Mouse (Mus musculus) heart, embryonic 11.5 days (tissue): ENCODE results near the gene Ptpn18. TPM values are rescaled to one million over a fixed set of nuclear protein-coding genes. Genes with fewer than 3 reads are reported as not detected.
"Not testable (repeated sequence)": the region's sequence is repeated elsewhere in the genome, so short reads cannot be mapped to it uniquely, and the experiment has no call there.

Experiments used
- ATAC-seq: fragments of 200-750 bp; cut with Nextera tagmentation; replicated peaks from 2 replicates; pipeline ENCODE4 v1.8.0; 2017; ENCODE audit warnings: moderate library complexity; ENCODE audit not compliant: insufficient number of reproducible peaks, low FRiP score, low TSS enrichment
- H3K27ac ChIP-seq: fragments of 300-500 bp; sonication (generic); 2 replicates; pipeline ENCODE4 v1.5.1; 2014; ENCODE audit warnings: mild to moderate bottlenecking, low read depth, low read length
- H3K27me3 ChIP-seq: fragments of 300-500 bp; sonication (generic); 2 replicates; pipeline ENCODE4 v1.6.1; 2014; ENCODE audit warnings: mild to moderate bottlenecking, low read length, mixed read lengths; ENCODE audit not compliant: control insufficient read depth, insufficient read depth
- H3K36me3 ChIP-seq: fragments of 300-500 bp; sonication (generic); 2 replicates; pipeline ENCODE4 v1.6.1; 2014; ENCODE audit warnings: mild to moderate bottlenecking, low read length, moderate library complexity, mixed read lengths; ENCODE audit not compliant: control insufficient read depth, insufficient read depth
- H3K4me1 ChIP-seq: fragments of 300-500 bp; sonication (generic); 2 replicates; pipeline ENCODE4 v1.6.1; 2014; ENCODE audit warnings: low read length; ENCODE audit not compliant: control insufficient read depth, insufficient read depth
- H3K4me2 ChIP-seq: fragments of 300-500 bp; sonication (generic); 2 replicates; pipeline ENCODE4 v1.6.1; 2014; ENCODE audit warnings: mild to moderate bottlenecking, moderate library complexity
- H3K4me3 ChIP-seq: fragments of 300-500 bp; sonication (generic); 2 replicates; pipeline ENCODE4 v1.5.1; 2014; ENCODE audit warnings: low read depth, low read length
- H3K9ac ChIP-seq: fragments of 300-500 bp; sonication (generic); 2 replicates; pipeline ENCODE4 v1.6.1; 2014; ENCODE audit warnings: mild to moderate bottlenecking, low read depth, low read length, moderate library complexity
- H3K9me3 ChIP-seq: fragments of 300-500 bp; sonication (generic); replicated peaks from 2 replicates; pipeline ENCODE4 v1.6.1; 2016; ENCODE audit warnings: low read length; ENCODE audit not compliant: control insufficient read depth
- WGBS: fragments of 180-500 bp; shearing (Covaris S2); extraction: QIAGEN DNeasy Blood & Tissue Kit; methylation state at CpG from one replicate; pipeline ENCODE4 v1.1.7; 2014; ENCODE audit not compliant: insufficient replicate concordance; 5-methylcytosine and 5-hydroxymethylcytosine counted together
- microRNA-seq: library from miRNA; unstranded; fragments of <30 nt; microRNA quantifications from one replicate; pipeline ENCODE4, GENCODE M21; 2016; ENCODE audit warnings: borderline number of aligned reads
- polyA plus RNA-seq: library from polyadenylated mRNA; unstranded; fragments of >200 nt; fragmentation: Nextera tagmentation; extraction: Ambion mirVana; gene quantifications from 2 replicates; pipeline ENCODE4 v1.2.1, GENCODE M21; 2014

Gene Ptpn18
- polyA plus RNA-seq, 1 experiment from 2014 or later, result 10.4 TPM

- Histone ChIP-seq H3K4me2 (no peak overlapping the region; the same call in 1 of the 2 replicates), H3K4me1 (no peaks in the 10 kb centered on the region), H3K9me3 (no peaks in the 10 kb centered on the region), H3K27me3 (no peaks in the 10 kb centered on the region), H3K36me3 (no peaks in the 10 kb centered on the region), H3K9ac (no peak overlapping the region), H3K27ac (no peak overlapping the region), H3K4me3 (no peak overlapping the region)
- ATAC-seq, result no peak
- 24% methylated on average over 5 of the region's 5 CpGs for WGBS
These were observed 57.0 kb downstream of the Ptpn18 start for GRCm38 (mm10) chr1:34516595-34516994.

- not testable (repeated sequence) for H3K27ac ChIP-seq, H3K27me3 ChIP-seq, ATAC-seq, H3K9me3 ChIP-seq, H3K9ac ChIP-seq, H3K4me2 ChIP-seq, H3K4me3 ChIP-seq, H3K36me3 ChIP-seq, H3K4me1 ChIP-seq
- WGBS, result 27% methylated on average over 6 of the region's 6 CpGs
These were observed 57.7 kb downstream of the Ptpn18 start for GRCm38 (mm10) chr1:34517297-34517696.

DNA sequence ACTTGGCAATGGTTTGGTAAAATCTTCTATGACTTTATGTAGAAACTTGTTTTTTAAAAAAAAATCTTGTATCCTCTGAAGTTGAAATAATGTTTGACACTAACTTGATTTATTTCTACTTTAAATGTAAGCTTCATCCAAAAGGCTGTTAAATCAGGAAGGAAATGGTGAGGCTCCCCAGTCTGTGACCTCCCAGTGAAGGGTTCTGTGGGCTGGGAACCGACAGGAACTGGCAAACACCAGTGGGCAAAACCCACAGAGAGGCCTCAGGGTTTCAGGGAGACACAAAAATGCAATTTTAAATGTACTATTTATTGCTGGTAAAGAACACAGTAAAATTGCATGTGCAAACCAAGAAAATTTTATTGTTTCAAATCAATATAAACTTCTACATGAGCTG lies 58.2 kb downstream of the Ptpn18 start:
- H3K9ac ChIP-seq, H3K27me3 ChIP-seq, H3K27ac ChIP-seq, ATAC-seq, H3K4me2 ChIP-seq, H3K4me3 ChIP-seq, H3K9me3 ChIP-seq, H3K36me3 ChIP-seq, H3K4me1 ChIP-seq: not testable (repeated sequence)
- 40% methylated on average over 1 of the region's 1 CpGs for WGBS

- Histone ChIP-seq H3K36me3 (no peaks in the 10 kb centered on the region), H3K27ac (no peak overlapping the region), H3K27me3 (no peaks in the 10 kb centered on the region), H3K4me1 (peaks cover 6% of the 10 kb centered on the region), H3K9ac (no peak overlapping the region), H3K4me3 (no peak overlapping the region), H3K4me2 (no peak overlapping the region), H3K9me3 (no peaks in the 10 kb centered on the region)
- WGBS, result 64% methylated on average over 1 of the region's 1 CpGs
- ATAC-seq, result no peak
These were observed 58.7 kb downstream of the Ptpn18 start for GRCm38 (mm10) chr1:34518259-34518658.

DNA sequence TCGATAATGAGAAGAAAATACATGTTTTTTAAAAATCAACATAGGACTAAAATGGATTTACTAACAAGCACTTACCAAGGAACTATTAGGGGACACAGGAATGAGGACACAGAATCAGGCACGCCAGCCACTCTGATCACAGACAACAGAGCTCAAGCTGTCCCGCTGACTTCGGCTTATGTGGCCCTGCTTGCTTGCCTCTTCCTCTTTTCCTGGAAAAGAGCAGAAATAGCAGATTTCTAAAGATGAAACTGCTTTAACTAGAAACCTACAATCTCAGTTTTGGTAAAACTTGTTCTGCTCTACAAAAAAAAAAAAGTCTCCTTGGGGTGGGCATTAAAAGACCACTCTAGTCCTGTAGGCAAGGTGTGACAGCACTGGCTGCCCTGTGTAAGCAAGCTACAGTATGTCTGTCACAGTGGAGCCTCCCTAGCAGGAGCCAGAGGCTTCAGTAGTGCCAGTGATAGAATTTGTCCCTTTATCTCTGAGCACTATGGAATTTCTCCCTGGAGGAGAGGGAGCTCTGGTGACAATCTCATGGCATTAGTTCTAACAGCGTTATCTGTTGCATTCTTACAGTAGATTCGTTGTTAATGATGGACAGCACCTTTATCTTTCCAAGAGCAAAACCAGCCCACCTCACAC lies 62.8 kb downstream of the Ptpn18 start:
- 32% methylated on average over 6 of the region's 6 CpGs for WGBS
- Histone ChIP-seq H3K4me2 (0 out of 2 replicates have a peak overlapping the region, but pooled peaks have one; percentile 2), H3K36me3 (no peaks in the 10 kb centered on the region), H3K27ac (no peak overlapping the region), H3K27me3 (no peaks in the 10 kb centered on the region), H3K9me3 (no peaks in the 10 kb centered on the region), H3K4me1 (peaks cover 6% of the 10 kb centered on the region), H3K9ac (no peak overlapping the region), H3K4me3 (no peak overlapping the region)
- no peak for ATAC-seq

DNA sequence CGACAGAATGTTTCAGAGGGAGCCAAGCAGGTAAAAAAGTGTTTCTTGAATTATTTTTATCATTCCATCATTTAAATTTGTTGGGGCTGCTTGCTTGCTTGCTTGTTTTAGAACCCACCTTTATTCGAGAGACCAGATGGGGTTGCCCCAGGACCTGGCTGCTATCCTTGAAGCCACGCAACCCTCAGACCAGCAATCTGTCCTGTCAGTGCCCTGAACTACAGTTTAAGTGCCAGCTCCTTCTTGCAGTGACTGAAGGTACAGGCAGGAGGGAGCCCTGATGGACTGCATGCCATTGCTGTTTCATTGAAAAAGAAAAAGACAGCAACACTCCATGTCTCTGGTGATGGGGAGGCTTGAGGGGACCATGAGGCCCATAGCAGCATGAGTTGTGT lies 63.3 kb downstream of the Ptpn18 start:
- WGBS, result 26% methylated on average over 3 of the region's 3 CpGs
- H3K4me3 ChIP-seq, result no peak overlapping the region
- H3K4me2 ChIP-seq, result 0 out of 2 replicates have a peak overlapping the region, but pooled peaks have one; percentile 2
- H3K27ac ChIP-seq, result no peak overlapping the region
- H3K27me3 ChIP-seq, result no peaks in the 10 kb centered on the region
- H3K9ac ChIP-seq, result no peak overlapping the region
- H3K36me3 ChIP-seq, result no peaks in the 10 kb centered on the region
- peaks cover 6% of the 10 kb centered on the region for H3K4me1 ChIP-seq
- no peaks in the 10 kb centered on the region for H3K9me3 ChIP-seq
- ATAC-seq, result no peak

DNA sequence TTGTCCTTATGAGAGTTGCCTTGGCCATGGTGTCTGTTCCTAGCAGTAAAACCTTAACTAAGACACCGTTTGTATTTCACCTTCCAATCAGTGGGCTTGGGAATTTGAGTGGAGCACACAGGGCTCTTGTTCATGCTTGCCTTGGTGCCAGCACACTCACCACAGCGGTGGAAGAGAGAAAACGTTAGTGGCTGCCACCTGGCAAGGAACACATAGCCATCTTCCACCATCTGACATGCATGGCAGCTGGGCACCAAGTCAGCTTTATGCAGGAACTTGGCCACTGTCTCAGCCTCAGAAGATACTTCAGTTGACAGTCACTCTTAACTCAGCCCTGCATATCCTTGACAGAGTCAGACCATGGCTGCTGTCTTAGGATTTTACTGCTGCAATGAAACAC lies 64.1 kb downstream of the Ptpn18 start:
- no peak for ATAC-seq
- WGBS, result 83% methylated on average over 3 of the region's 3 CpGs
- no peaks in the 10 kb centered on the region for H3K9me3 ChIP-seq

More for the DNA sequence above, 64.1 kb downstream of the Ptpn18 start:
- no peaks in the 10 kb centered on the region for H3K36me3 ChIP-seq
- H3K4me2 ChIP-seq, result no peak overlapping the region
- no peak overlapping the region for H3K9ac ChIP-seq
- H3K27me3 ChIP-seq, result no peaks in the 10 kb centered on the region
- H3K27ac ChIP-seq, result no peak overlapping the region
- H3K4me3 ChIP-seq, result no peak overlapping the region
- H3K4me1 ChIP-seq, result peaks cover 6% of the 10 kb centered on the region

Small RNA genes lying within 50 kb of the gene (microRNA-seq; reads per million reads assigned to microRNA genes)
- 3.3 reads per million, percentile 32 among the genes with 10 or more reads in this experiment for gene Mir5103

Other genes with a start within 250 kb of the Ptpn18 start
- 49.0 and 49.8 TPM in 2 replicates for gene Ccdc115, start 20.1 kb upstream of the Ptpn18 start, polyA plus RNA-seq
- 73.0 and 80.8 TPM in 2 replicates for gene Imp4, start 19.9 kb upstream of the Ptpn18 start, polyA plus RNA-seq
- gene Prss39, start 38.6 kb downstream of the Ptpn18 start, polyA plus RNA-seq, result not detected in 2 replicates
- 0.50 and 1.00 TPM in 2 replicates for gene Cfc1, start 75.9 kb downstream of the Ptpn18 start, polyA plus RNA-seq
- gene Prss40, start 101.2 kb downstream of the Ptpn18 start, polyA plus RNA-seq, result not detected in 2 replicates
- gene Amer3, start 119.9 kb downstream of the Ptpn18 start, polyA plus RNA-seq, result 0.06 TPM in 1 of 2 replicates, not detected in the other